Mouse (Mus musculus): ENCODE results near the gene Engase.

- no peak for TF ChIP-seq POLR2A (IDR thresholded peaks at IDR 0.05; ENCODE audit: control insufficient read depth, low read depth, low read length)
- TF ChIP-seq CTCF (IDR thresholded peaks at IDR 0.05; ENCODE audit: control insufficient read depth, insufficient read depth, insufficient replicate concordance, low read depth, low read length) = no peak
Measured at GRCm38 (mm10) chr11:118528761-118529160, 52.1 kb downstream of the Engase start.

Measured in testis, adult 2 months (tissue).